Mouse (Mus musculus): ENCODE measurements at regions not wholly inside any gene's neighbourhood (a gene's known extent, or its start where the extent isn't known, plus 50 kb on each side); places are given as distances from the start of the nearest gene placed in this dataset.

DNA sequence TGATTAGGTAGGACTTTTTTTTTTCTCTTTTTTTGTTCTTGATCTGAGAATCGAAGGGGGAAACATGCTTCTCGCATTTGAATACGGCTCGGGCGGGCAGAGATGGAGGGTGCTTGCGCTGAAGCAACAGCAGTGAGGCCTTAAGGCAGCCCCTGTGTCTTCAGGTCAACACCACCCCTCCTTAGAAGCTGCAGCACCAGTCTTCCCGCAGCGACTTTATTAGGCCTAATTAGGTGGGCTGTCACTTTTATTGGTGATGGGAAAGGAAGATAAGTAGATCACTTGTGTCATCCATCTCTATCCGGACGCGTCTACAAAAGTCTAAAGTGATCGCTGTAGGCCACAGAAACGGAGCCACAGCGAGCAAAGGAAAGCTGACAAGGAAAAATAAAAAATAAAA, 122.0 kb downstream of the Anxa2 start:
- no peaks in the 10 kb centered on the region for H3K36me3 ChIP-seq (ENCODE audit: control insufficient read depth, insufficient read depth, low read length)
- H3K9me3 ChIP-seq (ENCODE audit: control insufficient read depth, low read length) = no peaks in the 10 kb centered on the region
- no peak overlapping the region for H3K9ac ChIP-seq (ENCODE audit: low read depth, low read length)
- 0 out of 2 replicates have a peak, but pooled peaks cover 7% of the 10 kb centered on the region for H3K27me3 ChIP-seq (ENCODE audit: control insufficient read depth, insufficient read depth, low read length)
- no peak overlapping the region for H3K4me2 ChIP-seq (replicated peaks; ENCODE audit: low read depth, low read length)
- ATAC-seq (ENCODE audit: low FRiP score, low TSS enrichment) = no peak
- WGBS = 9% methylated on average over 14 of the region's 14 CpGs
- no peaks in the 10 kb centered on the region for H3K4me1 ChIP-seq (ENCODE audit: control insufficient read depth, insufficient read depth, low read length)
- no peak overlapping the region for H3K27ac ChIP-seq (ENCODE audit: low read depth, low read length)
- H3K4me3 ChIP-seq (ENCODE audit: low read length) = no peak overlapping the region

DNA sequence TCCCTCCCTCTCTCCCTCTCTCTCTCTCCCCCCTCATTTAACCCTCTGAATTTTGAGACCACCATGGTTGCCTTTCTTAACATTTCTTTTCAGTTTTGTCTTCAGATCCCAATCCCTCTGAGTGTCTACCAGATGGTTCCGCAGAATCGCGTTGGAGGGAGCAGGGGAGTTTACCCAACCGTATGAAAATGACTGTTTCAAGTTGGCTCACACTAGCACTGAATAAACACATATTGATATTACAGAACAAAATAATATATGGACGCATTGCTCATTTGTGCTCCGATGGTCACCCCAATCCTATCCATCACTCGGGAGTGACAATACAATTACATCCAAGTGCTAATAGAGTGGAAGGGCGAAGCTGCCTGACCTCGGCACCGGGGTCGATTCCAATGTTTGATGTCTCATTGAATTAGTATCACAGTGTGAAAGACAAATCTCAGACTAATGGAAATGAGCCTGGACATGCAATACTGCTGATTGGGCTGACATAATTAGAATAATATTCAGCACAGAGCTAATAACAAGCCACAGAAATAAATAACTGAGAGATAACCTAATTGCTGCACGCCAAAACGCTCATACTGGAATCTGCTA, 115.3 kb downstream of the Anxa2 start:
- Histone ChIP-seq H3K36me3 (ENCODE audit: control insufficient read depth, insufficient read depth, low read length) (no peaks in the 10 kb centered on the region), H3K4me3 (ENCODE audit: low read length) (no peak overlapping the region), H3K27ac (ENCODE audit: low read depth, low read length) (no peak overlapping the region), H3K4me2 (replicated peaks; ENCODE audit: low read depth, low read length) (no peak overlapping the region), H3K4me1 (ENCODE audit: control insufficient read depth, insufficient read depth, low read length) (peaks cover 8% of the 10 kb centered on the region), H3K27me3 (ENCODE audit: control insufficient read depth, insufficient read depth, low read length) (no peaks in the 10 kb centered on the region), H3K9me3 (ENCODE audit: control insufficient read depth, low read length) (no peaks in the 10 kb centered on the region), H3K9ac (ENCODE audit: low read depth, low read length) (no peak overlapping the region)
- WGBS = 34% methylated on average over 13 of the region's 13 CpGs
- no peak for ATAC-seq (ENCODE audit: low FRiP score, low TSS enrichment)

- Histone ChIP-seq H3K4me1 (ENCODE audit: control insufficient read depth, insufficient read depth, low read length) (peaks cover 8% of the 10 kb centered on the region), H3K4me2 (replicated peaks; ENCODE audit: low read depth, low read length) (no peak overlapping the region), H3K9me3 (ENCODE audit: control insufficient read depth, low read length) (no peaks in the 10 kb centered on the region), H3K4me3 (ENCODE audit: low read length) (no peak overlapping the region), H3K27me3 (ENCODE audit: control insufficient read depth, insufficient read depth, low read length) (no peaks in the 10 kb centered on the region), H3K9ac (ENCODE audit: low read depth, low read length) (no peak overlapping the region), H3K27ac (ENCODE audit: low read depth, low read length) (no peak overlapping the region), H3K36me3 (ENCODE audit: control insufficient read depth, insufficient read depth, low read length) (no peaks in the 10 kb centered on the region)
- no peak for ATAC-seq (ENCODE audit: low FRiP score, low TSS enrichment)
- WGBS = 25% methylated on average over 3 of the region's 3 CpGs
Observed at GRCm38 (mm10) chr9:69568222-69568621, 114.8 kb downstream of the Anxa2 start.

GRCm38 (mm10) chr9:69566996-69567395, 113.6 kb downstream of the Anxa2 start:
- 21% methylated on average over 6 of the region's 6 CpGs for WGBS
- H3K4me1 ChIP-seq (ENCODE audit: control insufficient read depth, insufficient read depth, low read length) = peaks cover 8% of the 10 kb centered on the region
- no peak overlapping the region for H3K9ac ChIP-seq (ENCODE audit: low read depth, low read length)
- no peak overlapping the region for H3K27ac ChIP-seq (ENCODE audit: low read depth, low read length)
- no peak overlapping the region for H3K4me2 ChIP-seq (replicated peaks; ENCODE audit: low read depth, low read length)
- H3K27me3 ChIP-seq (ENCODE audit: control insufficient read depth, insufficient read depth, low read length) = no peaks in the 10 kb centered on the region
- ATAC-seq (ENCODE audit: low FRiP score, low TSS enrichment) = no peak
- H3K9me3 ChIP-seq (ENCODE audit: control insufficient read depth, low read length) = no peaks in the 10 kb centered on the region
- H3K4me3 ChIP-seq (ENCODE audit: low read length) = no peak overlapping the region
- no peaks in the 10 kb centered on the region for H3K36me3 ChIP-seq (ENCODE audit: control insufficient read depth, insufficient read depth, low read length)

GRCm38 (mm10) chr9:69543241-69543640, 89.8 kb downstream of the Anxa2 start:
- Histone ChIP-seq H3K27ac (ENCODE audit: low read depth, low read length) (no peak overlapping the region), H3K9ac (ENCODE audit: low read depth, low read length) (no peak overlapping the region), H3K4me2 (replicated peaks; ENCODE audit: low read depth, low read length) (no peak overlapping the region), H3K4me3 (ENCODE audit: low read length) (no peak overlapping the region), H3K4me1 (ENCODE audit: control insufficient read depth, insufficient read depth, low read length) (no peaks in the 10 kb centered on the region), H3K36me3 (ENCODE audit: control insufficient read depth, insufficient read depth, low read length) (no peaks in the 10 kb centered on the region), H3K9me3 (ENCODE audit: control insufficient read depth, low read length) (no peaks in the 10 kb centered on the region), H3K27me3 (ENCODE audit: control insufficient read depth, insufficient read depth, low read length) (no peaks in the 10 kb centered on the region; the same call in 1 of the 2 replicates)
- 56% methylated on average over 5 of the region's 5 CpGs for WGBS
- no peak for ATAC-seq (ENCODE audit: low FRiP score, low TSS enrichment)

Data from kidney, embryonic 14.5 days (tissue).